Mouse (Mus musculus) C2C12 (cell line): ENCODE measurements around the gene Lrmda.

Source experiments
- CEBPB ChIP-seq: IDR thresholded peaks from one replicate; pipeline ENCODE4 v1.6.1; 2011; ENCODE audit warnings: low read depth, mild to moderate bottlenecking, control low read depth, moderate library complexity
- CTCF ChIP-seq: IDR thresholded peaks from one replicate; pipeline ENCODE4 v1.5.1; 2011; ENCODE audit not compliant: control insufficient read depth, insufficient read depth, insufficient read length
- FOSL1 ChIP-seq: IDR thresholded peaks from one replicate; pipeline ENCODE4 v1.8.0; 2011; ENCODE audit warnings: mild to moderate bottlenecking, low read length; ENCODE audit not compliant: poor library complexity, insufficient read depth, severe bottlenecking
- MAX ChIP-seq: IDR thresholded peaks from one replicate; pipeline ENCODE4 v1.6.1; 2011; ENCODE audit warnings: mild to moderate bottlenecking, control low read depth
- MYOG ChIP-seq: IDR thresholded peaks from one replicate; pipeline ENCODE4 v1.6.1; 2011; ENCODE audit not compliant: control insufficient read depth, insufficient read length; ENCODE audit errors: extremely low read depth

- TF ChIP-seq CTCF (no peak), FOSL1 (no peak), CEBPB (no peak), MYOG (no peak), MAX (no peak)
Measured at GRCm38 (mm10) chr14:22922571-22922970, 903.1 kb downstream of the Lrmda start.
